Mouse (Mus musculus): Measurements from ENCODE around the gene Acta1.
A peak's percentile ranks its signal among the peaks of the same experiment; 100 is the strongest.

Gene Acta1

DNA sequence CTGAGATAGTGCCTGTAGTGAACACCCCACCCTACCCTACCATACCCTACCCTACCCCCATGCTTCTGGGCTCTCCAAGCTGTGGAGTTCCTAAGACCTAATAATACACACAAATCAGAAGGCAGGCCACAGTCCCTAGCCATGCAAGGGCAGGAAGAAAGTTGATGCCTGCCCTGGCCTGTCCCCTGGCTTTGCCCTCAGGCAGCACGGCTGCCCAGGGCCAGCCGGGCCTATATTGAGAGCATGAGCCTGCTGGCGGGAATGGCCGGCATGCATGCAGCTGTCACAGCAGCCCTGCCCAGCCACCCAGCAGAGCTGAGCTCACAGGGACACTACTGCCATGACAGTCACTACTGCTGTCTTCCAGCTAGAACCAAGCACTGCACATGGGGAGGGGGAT is 11.5 kb downstream of the Acta1 start:
- no peak for DNase-seq (ENCODE audit: low spot score)

GRCm38 (mm10) chr8:123882412-123882811 is 12.1 kb downstream of the Acta1 start:
- DNase-seq (ENCODE audit: low spot score), result no peak

DNA sequence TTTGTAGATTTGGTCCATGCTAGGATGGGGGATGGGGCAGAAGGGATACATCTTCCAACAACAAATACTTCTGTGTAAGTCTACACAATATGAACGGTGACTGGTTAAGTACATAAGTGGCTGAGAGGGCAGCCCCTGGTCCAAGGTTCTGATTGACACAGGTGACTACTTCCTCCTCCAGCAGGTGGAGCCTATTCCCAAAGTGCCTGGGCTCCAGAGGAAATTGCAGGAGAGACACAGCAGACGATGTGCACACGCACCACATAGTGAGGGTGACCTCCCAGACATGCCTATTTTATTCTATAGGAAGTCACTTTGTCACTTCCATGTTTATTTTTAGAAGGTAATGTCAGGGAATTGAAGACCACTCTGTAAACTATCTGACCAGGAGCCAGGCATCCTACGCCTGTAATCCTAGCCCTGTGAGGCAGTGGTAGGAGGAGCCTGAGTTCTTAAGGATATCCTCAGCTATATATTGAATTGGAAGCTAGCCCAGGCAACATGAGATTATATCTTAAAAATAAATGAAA is 13.7 kb downstream of the Acta1 start:
- no peak for DNase-seq (ENCODE audit: low spot score)

GRCm38 (mm10) chr8:123880271-123880670 is 14.3 kb downstream of the Acta1 start:
- DNase-seq (ENCODE audit: low spot score), result no peak

DNA sequence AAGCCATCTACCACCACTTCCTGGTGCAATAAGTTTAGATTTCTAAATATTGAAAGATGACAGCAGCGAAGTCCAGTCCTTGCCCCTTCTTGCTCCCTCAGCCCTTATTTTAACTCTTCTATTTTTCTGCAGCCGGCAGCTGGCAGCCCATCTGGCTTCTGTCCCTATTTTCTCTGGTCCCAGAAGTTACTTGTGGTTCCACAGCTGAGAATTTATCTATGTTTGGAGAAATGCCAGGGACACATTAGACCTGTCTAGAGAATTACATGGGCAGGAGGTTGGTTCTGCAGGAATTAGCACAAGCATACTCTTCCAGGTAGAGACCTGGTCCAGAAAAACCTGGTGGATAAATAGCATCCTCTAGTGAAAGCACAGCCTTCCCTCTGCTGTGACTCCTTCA is 16.7 kb downstream of the Acta1 start:
- DNase-seq (ENCODE audit: low spot score), result no peak

- no peak for DNase-seq (ENCODE audit: low spot score)
These were observed 20.2 kb downstream of the Acta1 start for GRCm38 (mm10) chr8:123874324-123874723.

DNA sequence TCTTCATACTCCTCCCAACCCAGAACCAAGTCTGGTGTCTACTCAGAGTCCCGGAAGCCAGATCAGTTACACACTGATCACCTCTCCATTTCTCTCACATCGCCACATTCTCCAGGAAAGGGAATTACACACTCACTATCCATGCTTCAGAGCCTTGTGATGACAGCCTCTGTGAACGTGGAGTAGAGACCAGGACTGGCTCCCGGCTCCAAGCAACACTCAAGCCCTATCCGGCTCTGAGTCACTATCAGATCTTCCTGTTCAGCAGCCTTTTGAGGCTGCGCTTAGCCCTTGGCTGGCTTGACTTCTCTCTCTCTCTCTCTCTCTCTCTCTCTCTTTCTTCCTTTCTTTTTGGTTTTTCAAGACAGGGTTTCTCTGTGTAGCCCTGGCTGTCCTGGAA is 21.2 kb downstream of the Acta1 start:
- DNase-seq (ENCODE audit: low spot score), result no peak

- no peak for DNase-seq (ENCODE audit: low spot score)
These were observed 22.5 kb downstream of the Acta1 start for GRCm38 (mm10) chr8:123872048-123872447.

- no peak for DNase-seq (ENCODE audit: low spot score)
These were observed 27.6 kb downstream of the Acta1 start for GRCm38 (mm10) chr8:123866971-123867370.

- no peak for DNase-seq (ENCODE audit: low spot score)
These were observed 28.8 kb downstream of the Acta1 start for GRCm38 (mm10) chr8:123865786-123866185.

DNA sequence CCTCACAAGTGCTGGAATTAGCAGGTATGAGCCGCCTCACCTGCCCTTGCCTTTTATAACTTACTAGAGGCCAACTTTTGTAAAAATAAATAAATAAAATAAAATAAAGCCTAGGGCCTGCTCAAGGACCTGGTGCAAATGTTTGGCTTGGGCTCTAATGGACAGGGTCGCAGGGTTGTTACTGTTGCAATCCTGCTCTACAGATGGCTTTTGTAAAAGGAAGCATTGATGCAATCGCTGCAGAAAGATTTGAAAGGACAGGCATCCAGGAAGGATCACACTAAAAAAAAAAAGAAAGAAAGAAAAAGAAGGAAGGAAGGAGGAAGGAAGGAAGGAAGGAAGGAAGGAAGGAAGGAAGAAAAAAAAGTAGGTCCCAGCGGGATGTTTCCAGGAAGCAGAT is 34.2 kb downstream of the Acta1 start:
- DNase-seq (ENCODE audit: low spot score), result no peak

DNA sequence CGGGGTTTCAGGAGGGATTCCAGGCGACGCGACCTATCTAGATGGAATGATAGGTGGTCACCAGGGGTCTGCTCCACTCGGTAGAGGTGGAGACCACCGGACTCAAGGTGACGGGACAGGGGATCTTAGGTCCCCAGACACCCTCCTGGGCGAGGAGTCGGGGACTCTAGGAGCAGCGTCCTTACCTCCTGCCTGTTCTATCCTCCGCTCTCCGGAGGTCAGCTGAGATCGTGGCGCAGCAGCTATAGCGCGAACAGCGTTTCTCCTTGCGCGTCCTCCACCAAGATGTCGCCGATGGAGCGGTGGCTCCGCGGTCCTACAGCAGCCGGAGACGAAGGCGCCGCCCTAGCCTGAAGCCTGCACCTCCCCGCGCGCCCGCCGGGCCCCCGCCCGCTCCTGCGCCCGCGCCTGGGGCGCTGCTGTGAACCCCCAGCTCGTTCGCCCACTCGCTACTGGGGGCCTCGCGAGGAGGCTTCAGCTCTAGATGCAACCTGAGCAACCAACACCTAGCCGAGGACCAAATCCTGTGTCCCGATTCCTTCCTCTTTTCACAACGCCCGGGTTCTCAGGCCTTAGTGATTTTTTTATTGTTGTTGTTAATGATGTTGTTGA is 34.8 kb downstream of the Acta1 start, which contains the start of gene Ccsap:
TSS of gene Ccsap (minus strand) at position 562 of the 612 bp plus-strand sequence.
- DNase-seq (ENCODE audit: low spot score), result no peak

DNA sequence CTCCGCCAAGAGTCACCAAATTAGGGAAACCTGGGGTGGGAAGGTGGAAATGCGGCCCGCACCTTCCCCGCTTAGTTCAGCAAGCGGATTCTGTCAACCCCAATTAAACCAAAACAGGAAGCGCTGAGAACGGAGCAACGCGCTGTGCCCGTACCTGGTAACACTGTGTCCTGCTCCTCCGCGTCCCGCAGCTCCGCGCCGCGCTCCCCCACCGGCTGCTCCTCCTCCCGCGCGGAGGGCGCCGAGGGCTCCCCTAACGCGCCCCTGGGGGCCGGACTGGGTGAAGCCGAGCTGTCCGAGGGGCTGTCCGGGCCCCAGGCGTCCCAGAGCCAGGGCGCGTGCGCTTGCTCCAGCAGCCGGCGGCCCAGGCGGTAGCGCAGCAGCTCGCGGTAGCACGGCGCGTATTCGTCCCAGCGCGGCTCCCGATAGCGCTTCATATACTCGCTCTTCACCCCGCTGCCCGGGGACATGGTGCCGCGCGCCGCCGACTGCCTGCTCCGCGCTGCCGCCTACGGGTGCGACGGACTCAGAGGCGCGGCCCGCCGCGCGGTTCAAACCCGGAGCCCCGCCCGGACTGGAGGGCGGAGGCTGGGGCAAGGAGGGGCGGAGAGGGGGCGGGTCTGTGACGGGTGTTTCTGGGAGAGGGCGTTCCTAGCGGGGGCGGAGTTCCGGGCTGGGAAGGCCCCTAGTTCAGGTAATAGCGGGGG is 35.5 kb downstream of the Acta1 start:
- peak; percentile 98 for DNase-seq (ENCODE audit: low spot score)

GRCm38 (mm10) chr8:123858574-123858940 is 36.0 kb downstream of the Acta1 start:
- DNase-seq (ENCODE audit: low spot score), result no peak

DNA sequence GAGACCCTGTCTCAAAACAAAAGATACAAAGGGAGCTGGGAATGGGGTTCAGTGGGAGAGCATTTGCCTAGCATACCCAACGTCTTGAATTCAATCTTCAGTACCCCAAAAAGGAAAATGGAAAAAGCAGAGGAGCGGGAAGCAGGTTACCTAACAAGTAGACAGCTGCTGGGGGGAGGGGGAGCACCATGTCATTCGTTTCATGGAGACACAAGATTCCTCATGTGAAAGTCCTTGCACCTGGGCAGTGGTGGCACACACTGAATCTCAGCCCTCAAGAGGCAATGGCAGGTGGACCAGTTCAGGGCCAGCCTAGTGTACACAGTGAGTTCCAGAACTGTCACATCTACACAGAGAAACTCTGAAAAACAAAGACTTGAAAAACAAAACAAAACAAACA is 37.2 kb downstream of the Acta1 start:
- no peak for DNase-seq (ENCODE audit: low spot score)

- DNase-seq (ENCODE audit: low spot score), result no peak
These were observed 39.6 kb downstream of the Acta1 start for GRCm38 (mm10) chr8:123854733-123855475.

DNA sequence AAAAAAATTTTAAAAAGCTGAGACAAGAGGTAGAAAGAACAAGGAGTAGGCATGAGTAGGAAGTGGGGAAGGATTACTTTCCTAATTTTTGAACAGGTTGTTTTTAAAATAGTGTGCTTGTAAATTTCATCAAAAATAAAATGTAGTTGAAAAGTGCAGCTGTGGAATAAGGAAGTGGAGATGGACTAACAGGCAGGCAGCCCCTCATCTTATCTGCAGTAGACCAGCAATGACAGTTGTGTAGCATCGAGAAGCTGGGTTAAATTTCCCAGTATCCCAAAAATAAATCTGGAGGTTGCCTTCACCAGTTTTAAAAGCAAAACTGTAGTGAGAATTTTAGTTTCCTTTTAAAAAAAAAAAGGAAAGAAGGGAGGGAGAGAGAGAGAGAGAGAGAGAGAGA is 40.3 kb downstream of the Acta1 start:
- no peak for DNase-seq (ENCODE audit: low spot score)

GRCm38 (mm10) chr8:123851590-123851989 is 43.0 kb downstream of the Acta1 start:
- DNase-seq (ENCODE audit: low spot score), result no peak

DNA sequence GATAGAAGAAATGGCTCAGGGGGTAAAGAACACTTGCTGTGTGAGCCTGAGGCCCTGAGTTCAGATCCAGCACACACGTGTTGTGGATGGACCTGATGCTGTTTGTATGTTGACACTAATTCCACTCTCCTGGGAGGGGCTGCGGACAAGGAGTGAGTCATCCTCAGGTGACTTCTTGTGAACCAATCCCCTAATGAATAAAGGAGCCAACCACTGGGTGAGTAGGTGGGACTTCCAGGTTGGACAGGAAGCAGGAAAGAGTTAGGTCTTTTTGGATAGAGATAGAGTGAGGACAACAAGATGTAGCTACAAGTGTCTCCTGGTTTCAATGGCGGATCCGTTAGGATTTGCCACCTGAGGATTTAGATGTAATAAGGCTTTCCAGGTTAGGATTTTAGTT is 45.2 kb downstream of the Acta1 start:
- DNase-seq (ENCODE audit: low spot score), result no peak

- DNase-seq (ENCODE audit: low spot score), result no peak
These were observed 47.0 kb downstream of the Acta1 start for GRCm38 (mm10) chr8:123847546-123847945.

GRCm38 (mm10) chr8:123846509-123846908 is 48.0 kb downstream of the Acta1 start:
- no peak for DNase-seq (ENCODE audit: low spot score)

DNA sequence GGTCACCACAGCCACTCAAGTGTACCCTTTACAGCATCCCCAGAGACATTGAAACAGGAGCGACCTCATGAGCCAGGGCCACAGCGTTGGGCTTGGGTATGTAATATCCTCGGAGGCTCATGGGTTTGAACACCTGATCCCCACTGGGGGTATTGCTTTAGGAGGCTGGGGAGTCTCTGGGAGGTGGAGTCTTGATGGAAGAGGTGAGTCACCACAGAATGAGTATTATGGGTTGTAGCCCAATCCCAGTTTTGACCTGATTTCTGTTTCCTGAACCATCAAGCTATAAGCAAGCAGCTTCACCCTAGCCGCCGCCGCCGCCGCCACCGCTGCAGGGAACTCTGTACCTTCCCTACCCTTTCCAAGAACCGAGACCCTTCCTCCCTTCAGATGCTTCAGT is 48.6 kb downstream of the Acta1 start:
- no peak for DNase-seq (ENCODE audit: low spot score)

DNA sequence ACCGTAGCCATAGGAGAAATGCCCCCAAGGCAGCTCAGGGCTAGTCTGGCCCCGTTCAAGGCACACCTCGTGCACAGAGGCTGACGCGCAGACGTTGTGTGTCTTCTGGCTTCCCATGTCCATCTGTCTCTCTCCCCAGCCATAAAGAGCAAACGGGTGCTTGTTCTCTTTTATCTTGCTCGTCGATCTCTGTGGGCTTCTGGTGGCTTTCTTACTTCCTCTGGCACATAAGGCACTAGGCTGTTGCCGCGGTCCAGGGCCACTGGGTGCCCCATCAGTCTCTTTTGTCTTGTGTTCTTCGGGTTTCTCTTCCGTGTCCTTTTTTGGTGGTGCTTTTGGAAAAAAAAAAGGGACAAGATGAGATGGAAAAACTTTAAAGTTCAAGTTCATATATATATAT is 49.4 kb downstream of the Acta1 start:
- no peak for DNase-seq (ENCODE audit: low spot score)

Measured in yolk sac, embryonic 10.5 days (tissue).